Mouse (Mus musculus) thymus, adult 2 months (tissue): ENCODE measurements at regions not wholly inside any gene's neighbourhood (a gene's known extent, or its start where the extent isn't known, plus 50 kb on each side); places are given as distances from the start of the nearest gene placed in this dataset.

Source experiments
- DNase-seq: peaks from one replicate; pipeline ENCODE4 v3.0.0; 2021
- H3K27ac ChIP-seq: fragments of 200-500 bp; 2 replicates; pipeline ENCODE4 v1.5.1; 2012; ENCODE audit warnings: low read length, control low read depth; ENCODE audit not compliant: control insufficient read depth, insufficient read depth
- H3K27me3 ChIP-seq: fragments of 200-500 bp; 2 replicates; pipeline ENCODE4 v1.6.1; 2012; ENCODE audit warnings: mild to moderate bottlenecking, low read length, moderate library complexity, mixed read lengths; ENCODE audit not compliant: control insufficient read depth, insufficient read depth
- H3K36me3 ChIP-seq: fragments of 200-500 bp; 2 replicates; pipeline ENCODE4 v1.6.1; 2012; ENCODE audit warnings: mild to moderate bottlenecking, low read length, moderate library complexity; ENCODE audit not compliant: control insufficient read depth, insufficient read depth
- H3K4me1 ChIP-seq: fragments of 200-500 bp; replicated peaks from 2 replicates; pipeline ENCODE4 v1.6.1; 2012; ENCODE audit warnings: low read length; ENCODE audit not compliant: control insufficient read depth, insufficient read depth
- H3K4me3 ChIP-seq: fragments of 200-500 bp; 2 replicates; pipeline ENCODE4 v1.5.1; 2012; ENCODE audit warnings: mild to moderate bottlenecking, low read length, control low read depth, moderate library complexity; ENCODE audit not compliant: control insufficient read depth, insufficient read depth
- CTCF ChIP-seq: fragments of 200-500 bp; IDR thresholded peaks from 2 replicates; pipeline ENCODE4 v1.5.1; 2012; ENCODE audit warnings: mild to moderate bottlenecking, control low read depth, low read length, moderate library complexity, borderline replicate concordance; ENCODE audit not compliant: control insufficient read depth, poor library complexity, insufficient read depth; ENCODE audit errors: extremely low read depth
- POLR2A ChIP-seq: fragments of 200-500 bp; IDR thresholded peaks from 2 replicates; pipeline ENCODE4 v1.6.1; 2012; ENCODE audit warnings: mild to moderate bottlenecking, low read length, control low read depth, moderate library complexity; ENCODE audit not compliant: control insufficient read depth, poor library complexity, insufficient read depth; ENCODE audit errors: extremely low read depth
- WGBS: fragments of 180-500 bp; shearing (Covaris S2); methylation state at CpG from one replicate; pipeline ENCODE4 v1.1.7; 2018; 5-methylcytosine and 5-hydroxymethylcytosine counted together

GRCm38 (mm10) chr12:36842957-36843356, 265.4 kb upstream of the Meox2 start:
- 96% methylated on average over 1 of the region's 1 CpGs for WGBS
- H3K27ac ChIP-seq, result no peak overlapping the region
- H3K27me3 ChIP-seq, result no peaks in the 10 kb centered on the region
- peaks cover 2% of the 10 kb centered on the region for H3K4me1 ChIP-seq
- no peak for TF ChIP-seq POLR2A
- TF ChIP-seq CTCF, result no peak
- H3K36me3 ChIP-seq, result no peaks in the 10 kb centered on the region
- DNase-seq, result no peak
- H3K4me3 ChIP-seq, result no peak overlapping the region

- Histone ChIP-seq H3K36me3 (no peaks in the 10 kb centered on the region), H3K4me1 (no peaks in the 10 kb centered on the region), H3K27ac (no peak overlapping the region), H3K4me3 (no peak overlapping the region), H3K27me3 (no peaks in the 10 kb centered on the region)
- TF ChIP-seq CTCF (no peak), POLR2A (no peak)
- DNase-seq, result no peak
Measured at GRCm38 (mm10) chr12:36845130-36845529, 263.2 kb upstream of the Meox2 start.

GRCm38 (mm10) chr12:36849086-36849485, 259.3 kb upstream of the Meox2 start:
- 100% methylated on average over 2 of the region's 2 CpGs for WGBS

GRCm38 (mm10) chr12:36863113-36863512, 245.2 kb upstream of the Meox2 start:
- H3K36me3 ChIP-seq, result no peaks in the 10 kb centered on the region
- TF ChIP-seq CTCF (no peak), POLR2A (no peak)
- no peak overlapping the region for H3K4me3 ChIP-seq
- H3K27ac ChIP-seq, result no peak overlapping the region
- 94% methylated on average over 7 of the region's 7 CpGs for WGBS
- DNase-seq, result no peak
- H3K27me3 ChIP-seq, result no peaks in the 10 kb centered on the region
- no peaks in the 10 kb centered on the region for H3K4me1 ChIP-seq

More at GRCm38 (mm10) chr12:36849086-36849485, 259.3 kb upstream of the Meox2 start:
- Histone ChIP-seq H3K27ac (no peak overlapping the region), H3K4me1 (no peaks in the 10 kb centered on the region), H3K4me3 (no peak overlapping the region), H3K27me3 (no peaks in the 10 kb centered on the region), H3K36me3 (no peaks in the 10 kb centered on the region)
- DNase-seq, result no peak
- TF ChIP-seq CTCF (no peak), POLR2A (no peak)

- Histone ChIP-seq H3K36me3 (no peaks in the 10 kb centered on the region), H3K4me3 (no peak overlapping the region), H3K4me1 (no peaks in the 10 kb centered on the region), H3K27ac (no peak overlapping the region), H3K27me3 (no peaks in the 10 kb centered on the region)
- DNase-seq, result no peak
- no peak for TF ChIP-seq CTCF
- TF ChIP-seq POLR2A, result no peak
- 93% methylated on average over 1 of the region's 1 CpGs for WGBS
Measured at GRCm38 (mm10) chr12:36880724-36881123, 227.6 kb upstream of the Meox2 start.

- DNase-seq, result no peak
- TF ChIP-seq POLR2A (no peak), CTCF (no peak)
- Histone ChIP-seq H3K27me3 (no peaks in the 10 kb centered on the region), H3K4me3 (no peak overlapping the region), H3K27ac (no peak overlapping the region), H3K36me3 (no peaks in the 10 kb centered on the region), H3K4me1 (no peaks in the 10 kb centered on the region)
Measured at GRCm38 (mm10) chr12:36913364-36913763, 195.0 kb upstream of the Meox2 start.

GRCm38 (mm10) chr12:36917576-36918106, 190.7 kb upstream of the Meox2 start:
- Histone ChIP-seq H3K4me3 (no peak overlapping the region), H3K27ac (no peak overlapping the region), H3K4me1 (no peaks in the 10 kb centered on the region), H3K27me3 (no peaks in the 10 kb centered on the region), H3K36me3 (no peaks in the 10 kb centered on the region)
- no peak for DNase-seq
- TF ChIP-seq CTCF, result no peak
- TF ChIP-seq POLR2A, result no peak
- WGBS, result 74% methylated on average over 1 of the region's 1 CpGs
